In genomic region chr11:113990466-113990865, GRCm38 (mm10) we compare ENCODE assay signal across 8 mouse cellular contexts.
A peak's percentile ranks its signal among the peaks of the same experiment; 100 is the strongest.
DNase-seq lines count a peak whose midpoint lies in the region; TF ChIP-seq lines count a peak whose summit lies in the region.

No protein-coding gene starts in this region.

- no peak for TF ChIP-seq CTCF in cortical plate, adult 2 months (IDR thresholded peaks at IDR 0.05; ENCODE audit: extremely low read depth, insufficient read depth, low read length)

- H3K4me3 ChIP-seq in cortical plate, adult 2 months (ENCODE audit: insufficient read depth, low read length) = peak overlapping the region; percentile 26

- peak; percentile 81 for DNase-seq in adrenal gland, postnatal 10 days
- peak; percentile 38 for DNase-seq in gastrocnemius, postnatal 10 days
- peak; percentile 11 for DNase-seq in induced T-regulatory cell, adult 2 months (ENCODE audit: low read depth)
- DNase-seq in left cerebral cortex, adult 18-20 months (ENCODE audit: low spot score in 2 of 2) = peak; percentile 60 to 74
- peak; percentile 84 for DNase-seq in mesoderm, embryonic 11.5 days (ENCODE audit: low read depth, low spot score)
- peak; percentile 36 for DNase-seq in skeletal muscle tissue, adult 2 months (ENCODE audit: low read depth, low spot score)
- DNase-seq in spleen, postnatal 14 days (ENCODE audit: low spot score in 2 of 2) = no peak

- no peak for TF ChIP-seq POLR2A in cortical plate, adult 2 months (IDR thresholded peaks at IDR 0.05; ENCODE audit: extremely low read depth, insufficient read depth, low read length)

- no peak overlapping the region for H3K27ac ChIP-seq in cortical plate, adult 2 months (ENCODE audit: insufficient read depth, low read length)

- H3K4me1 ChIP-seq in cortical plate, adult 2 months (ENCODE audit: control insufficient read depth, insufficient read depth, low read length) = peaks cover 3% of the 10 kb centered on the region; the same call in 1 of the 2 replicates

Comparison
In these comparisons a context has a peak if more than half of its experiments do, and no peak if none do; other contexts are left out.
1. DNase-seq: peak in adrenal gland, postnatal 10 days (single experiment), gastrocnemius, postnatal 10 days (single experiment), induced T-regulatory cell, adult 2 months (single experiment), left cerebral cortex, adult 18-20 months (2 of 2), mesoderm, embryonic 11.5 days (single experiment) and skeletal muscle tissue, adult 2 months (single experiment); none in spleen, postnatal 14 days (0 of 2).